Mouse (Mus musculus): ENCODE data around the gene En1. TPM values are rescaled to one million over a fixed set of nuclear protein-coding genes. Genes with fewer than 3 reads are reported as not detected.

En1 gene
- polyA plus RNA-seq, 1 experiment from 2014 or later: 0.30 TPM

GRCm38 (mm10) chr1:120603656-120604051 lies 1.4 kb downstream of the En1 start:
- WGBS: under 1% methylated on average over 35 of the region's 35 CpGs
- no peak overlapping the region; the same call in 1 of the 2 replicates for H3K27ac ChIP-seq (replicated peaks)

DNA sequence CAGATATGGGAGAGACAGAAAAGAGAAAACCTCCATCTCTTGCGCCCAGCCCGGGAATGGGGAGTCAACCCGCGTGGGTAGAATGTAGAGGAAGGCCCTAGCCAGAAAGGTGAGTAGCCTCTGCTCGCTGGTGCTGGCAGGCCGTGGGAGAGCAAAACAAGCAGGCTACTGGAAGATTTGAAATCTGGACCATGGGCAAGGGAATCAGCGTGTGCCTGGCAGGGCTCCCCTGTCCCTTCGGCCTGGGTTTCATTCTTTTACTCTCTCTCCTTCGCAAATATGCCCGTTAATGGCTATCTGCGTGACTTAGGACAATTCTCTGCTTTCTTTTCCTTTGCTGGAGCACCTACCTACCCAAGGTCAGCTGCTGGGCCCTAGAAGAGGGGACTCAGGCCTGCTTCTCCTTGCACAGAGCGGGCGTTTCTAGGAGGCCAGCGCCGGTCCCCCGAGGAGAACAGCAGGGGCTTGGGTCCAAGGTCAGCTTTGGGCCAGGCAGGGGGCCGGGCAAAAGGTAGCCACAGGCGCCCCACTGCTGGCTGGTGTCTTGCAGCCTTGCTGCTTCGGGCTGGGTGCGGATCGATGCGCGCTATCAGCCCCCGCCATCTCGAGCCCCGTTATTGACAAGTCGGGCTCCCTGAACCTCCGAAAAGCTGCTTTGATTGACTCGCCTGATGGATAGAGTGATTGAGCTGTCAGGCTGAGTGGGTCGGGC lies 2.4 kb downstream of the En1 start:
- DNase-seq (ENCODE audit: low spot score): peak; percentile 54
- H3K4me1 ChIP-seq: peaks cover 30% of the 10 kb centered on the region
- no peaks in the 10 kb centered on the region for H3K36me3 ChIP-seq (replicated peaks)
- peak overlapping the region; percentile 31; the same call in 1 of the 2 replicates for H3K4me3 ChIP-seq
- H3K27me3 ChIP-seq (replicated peaks; ENCODE audit: low read depth, poor library complexity, severe bottlenecking): peaks cover 100% of the 10 kb centered on the region
- WGBS: 1% methylated on average over 30 of the region's 30 CpGs
- no peak overlapping the region for H3K27ac ChIP-seq (replicated peaks)
- H3K9me3 ChIP-seq: no peaks in the 10 kb centered on the region

More at GRCm38 (mm10) chr1:120603656-120604051, 1.4 kb downstream of the En1 start:
- Histone ChIP-seq H3K4me1 (peaks cover 30% of the 10 kb centered on the region), H3K9me3 (no peaks in the 10 kb centered on the region), H3K27me3 (replicated peaks; ENCODE audit: low read depth, poor library complexity, severe bottlenecking) (peaks cover 100% of the 10 kb centered on the region), H3K36me3 (replicated peaks) (no peaks in the 10 kb centered on the region), H3K4me3 (peak overlapping the region; percentile 58)
- peak; percentile 73 for DNase-seq (ENCODE audit: low spot score)

- under 1% methylated on average over 8 of the region's 8 CpGs for WGBS
- peaks cover 30% of the 10 kb centered on the region for H3K4me1 ChIP-seq
- no peak overlapping the region for H3K27ac ChIP-seq (replicated peaks)
- no peak overlapping the region for H3K4me3 ChIP-seq
- H3K36me3 ChIP-seq (replicated peaks): no peaks in the 10 kb centered on the region
- peak; percentile 57 for DNase-seq (ENCODE audit: low spot score)
- H3K27me3 ChIP-seq (replicated peaks; ENCODE audit: low read depth, poor library complexity, severe bottlenecking): peaks cover 100% of the 10 kb centered on the region
- H3K9me3 ChIP-seq: no peaks in the 10 kb centered on the region
These were observed 2.9 kb downstream of the En1 start for GRCm38 (mm10) chr1:120605143-120605435.

DNA sequence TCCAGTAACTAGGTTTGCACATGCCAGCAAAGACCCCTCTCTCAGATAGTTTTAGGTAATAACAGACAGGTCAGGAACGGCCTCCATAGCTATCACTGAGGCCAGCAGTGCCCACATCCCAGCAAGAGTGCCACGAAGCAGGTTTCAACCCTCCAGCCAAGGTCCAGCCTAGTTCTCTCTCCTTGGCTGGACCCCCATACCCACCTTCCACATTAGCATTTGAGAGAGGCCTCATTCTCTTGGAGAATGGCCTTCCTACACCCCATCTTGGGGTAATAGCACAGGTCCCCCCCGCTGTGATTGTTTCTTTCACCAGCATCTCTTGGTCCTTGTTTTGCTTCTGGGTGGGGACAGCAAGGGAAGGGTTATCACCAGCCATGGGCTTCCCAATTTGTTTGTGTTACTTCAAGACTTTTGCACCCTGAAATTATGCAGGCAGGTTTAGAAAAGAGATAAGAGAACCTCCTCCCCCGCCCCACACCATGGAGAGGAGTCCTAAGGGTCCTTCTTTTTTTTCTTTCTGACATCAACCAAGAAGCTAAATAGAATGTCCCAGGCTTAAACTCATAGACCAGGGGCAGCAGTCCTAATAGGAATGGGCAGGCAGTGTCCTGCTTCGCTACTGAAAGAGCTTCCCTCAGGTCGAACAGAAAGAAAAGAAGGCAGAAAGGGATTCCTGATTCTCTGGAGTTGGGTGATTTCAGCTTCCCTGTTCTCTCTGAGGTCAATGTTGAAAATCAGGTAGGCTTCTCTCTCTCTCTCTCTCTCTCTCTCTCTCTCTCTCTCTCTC lies 3.5 kb downstream of the En1 start:
- peaks cover 30% of the 10 kb centered on the region for H3K4me1 ChIP-seq

DNA sequence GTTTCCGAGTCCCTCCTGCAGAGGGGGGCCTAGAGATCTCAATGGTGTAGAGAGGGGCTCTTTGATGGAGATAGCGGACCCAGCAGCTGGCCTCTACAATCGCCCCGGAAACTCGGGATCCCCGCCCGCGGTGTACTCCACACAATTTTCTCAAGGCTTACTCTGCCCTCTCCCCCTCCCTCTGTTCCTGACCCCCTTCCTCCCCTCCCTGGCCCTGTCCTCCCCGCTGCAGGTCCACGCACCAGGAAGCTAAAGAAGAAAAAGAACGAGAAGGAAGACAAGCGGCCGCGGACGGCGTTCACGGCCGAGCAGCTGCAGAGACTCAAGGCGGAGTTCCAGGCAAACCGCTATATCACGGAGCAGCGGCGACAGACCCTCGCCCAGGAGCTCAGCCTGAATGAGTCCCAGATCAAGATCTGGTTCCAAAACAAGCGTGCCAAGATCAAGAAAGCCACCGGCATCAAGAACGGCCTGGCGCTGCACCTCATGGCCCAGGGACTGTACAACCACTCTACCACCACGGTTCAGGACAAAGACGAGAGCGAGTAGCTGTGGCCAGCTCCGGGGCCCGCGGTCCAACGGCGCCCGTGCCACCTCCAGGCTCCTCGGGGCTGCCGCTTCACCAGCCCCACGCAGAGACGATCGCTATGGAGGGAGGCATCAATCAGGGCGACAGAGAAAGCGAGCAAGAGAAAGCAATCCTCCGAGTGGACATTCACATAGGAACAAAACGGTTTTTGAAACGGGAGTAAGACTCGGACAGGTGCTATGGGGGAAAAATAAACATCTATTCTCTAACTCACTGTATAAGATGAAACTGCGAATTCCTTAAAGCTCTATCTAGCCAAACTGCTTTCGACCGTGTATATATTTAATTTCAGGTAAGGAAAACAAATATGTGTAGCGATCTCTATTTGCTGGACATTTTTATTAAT lies 4.7 kb downstream of the En1 start:
- peaks cover 100% of the 10 kb centered on the region for H3K27me3 ChIP-seq (replicated peaks; ENCODE audit: low read depth, poor library complexity, severe bottlenecking)
- H3K9me3 ChIP-seq: no peaks in the 10 kb centered on the region
- DNase-seq (ENCODE audit: low spot score): peak; percentile 71
- under 1% methylated on average over 52 of the region's 52 CpGs for WGBS
- H3K36me3 ChIP-seq (replicated peaks): no peaks in the 10 kb centered on the region
- H3K4me3 ChIP-seq: peak overlapping the region; percentile 36
- peaks cover 28% of the 10 kb centered on the region for H3K4me1 ChIP-seq
- H3K27ac ChIP-seq (replicated peaks): no peak overlapping the region

More for the DNA sequence above, 3.5 kb downstream of the En1 start:
- Histone ChIP-seq H3K27ac (replicated peaks) (no peak overlapping the region), H3K27me3 (replicated peaks; ENCODE audit: low read depth, poor library complexity, severe bottlenecking) (peaks cover 100% of the 10 kb centered on the region), H3K36me3 (replicated peaks) (no peaks in the 10 kb centered on the region), H3K4me3 (no peak overlapping the region), H3K9me3 (no peaks in the 10 kb centered on the region)
- WGBS: 2% methylated on average over 6 of the region's 6 CpGs
- DNase-seq (ENCODE audit: low spot score): no peak

DNA sequence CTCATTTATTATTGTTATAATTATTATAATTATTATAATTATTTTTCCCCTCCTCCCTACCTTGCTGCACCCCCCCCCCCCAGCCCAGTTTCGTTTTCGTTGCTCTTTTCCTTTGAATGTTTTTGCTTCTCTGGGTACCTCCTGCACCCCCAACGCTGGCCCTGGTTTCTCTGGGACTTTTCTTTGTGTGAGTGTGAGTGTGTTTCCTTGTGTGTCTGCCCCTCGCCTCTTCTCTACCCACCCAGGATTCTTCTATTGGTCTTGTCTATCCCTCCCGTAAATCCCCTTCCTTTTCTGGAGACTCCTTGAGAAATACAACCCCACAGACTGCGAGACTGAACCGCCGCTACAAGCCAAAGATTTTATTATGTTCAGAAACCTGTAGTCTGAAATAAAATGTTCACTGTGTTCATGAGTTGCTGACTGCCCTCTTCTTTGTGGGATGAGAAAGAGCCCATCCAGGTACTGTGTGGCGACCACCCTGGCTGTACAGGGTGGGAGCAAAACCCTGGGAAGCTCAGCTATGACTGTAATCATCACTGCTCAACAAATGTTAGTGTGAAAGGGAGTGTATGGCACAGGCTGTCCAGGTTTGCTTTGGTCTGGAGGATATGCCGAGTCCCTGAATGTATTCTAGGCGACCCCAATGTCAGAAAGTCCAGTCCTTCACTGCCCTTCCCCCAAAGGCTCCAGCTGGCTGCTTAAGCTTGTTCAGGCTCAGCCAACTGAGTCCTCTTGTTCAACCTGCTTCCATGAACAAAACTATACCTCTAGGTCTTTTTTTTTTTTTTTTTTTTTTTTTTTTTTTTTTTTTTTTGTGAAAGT lies 5.6 kb downstream of the En1 start:
- H3K27ac ChIP-seq (replicated peaks): no peak overlapping the region
- H3K4me3 ChIP-seq: no peak overlapping the region

GRCm38 (mm10) chr1:120608461-120608860 lies 6.2 kb downstream of the En1 start:
- no peak overlapping the region for H3K27ac ChIP-seq (replicated peaks)
- DNase-seq (ENCODE audit: low spot score): peak; percentile 11
- H3K9me3 ChIP-seq: no peaks in the 10 kb centered on the region
- peaks cover 100% of the 10 kb centered on the region for H3K27me3 ChIP-seq (replicated peaks; ENCODE audit: low read depth, poor library complexity, severe bottlenecking)
- H3K4me1 ChIP-seq: peaks cover 16% of the 10 kb centered on the region
- no peak overlapping the region for H3K4me3 ChIP-seq
- 8% methylated on average over 3 of the region's 3 CpGs for WGBS
- H3K36me3 ChIP-seq (replicated peaks): no peaks in the 10 kb centered on the region

More for the DNA sequence above, 5.6 kb downstream of the En1 start:
- Histone ChIP-seq H3K9me3 (no peaks in the 10 kb centered on the region), H3K4me1 (peaks cover 23% of the 10 kb centered on the region), H3K36me3 (replicated peaks) (no peaks in the 10 kb centered on the region), H3K27me3 (replicated peaks; ENCODE audit: low read depth, poor library complexity, severe bottlenecking) (peaks cover 100% of the 10 kb centered on the region)
- WGBS: 6% methylated on average over 11 of the region's 11 CpGs
- DNase-seq (ENCODE audit: low spot score): peak; percentile 46

- Histone ChIP-seq H3K4me1 (peaks cover 19% of the 10 kb centered on the region), H3K27ac (replicated peaks) (no peak overlapping the region), H3K4me3 (no peak overlapping the region), H3K36me3 (replicated peaks) (no peaks in the 10 kb centered on the region), H3K9me3 (no peaks in the 10 kb centered on the region), H3K27me3 (replicated peaks; ENCODE audit: low read depth, poor library complexity, severe bottlenecking) (peaks cover 100% of the 10 kb centered on the region)
- 2% methylated on average over 6 of the region's 6 CpGs for WGBS
- no peak for DNase-seq (ENCODE audit: low spot score)
These were observed 7.4 kb downstream of the En1 start for GRCm38 (mm10) chr1:120609611-120610010.

DNA sequence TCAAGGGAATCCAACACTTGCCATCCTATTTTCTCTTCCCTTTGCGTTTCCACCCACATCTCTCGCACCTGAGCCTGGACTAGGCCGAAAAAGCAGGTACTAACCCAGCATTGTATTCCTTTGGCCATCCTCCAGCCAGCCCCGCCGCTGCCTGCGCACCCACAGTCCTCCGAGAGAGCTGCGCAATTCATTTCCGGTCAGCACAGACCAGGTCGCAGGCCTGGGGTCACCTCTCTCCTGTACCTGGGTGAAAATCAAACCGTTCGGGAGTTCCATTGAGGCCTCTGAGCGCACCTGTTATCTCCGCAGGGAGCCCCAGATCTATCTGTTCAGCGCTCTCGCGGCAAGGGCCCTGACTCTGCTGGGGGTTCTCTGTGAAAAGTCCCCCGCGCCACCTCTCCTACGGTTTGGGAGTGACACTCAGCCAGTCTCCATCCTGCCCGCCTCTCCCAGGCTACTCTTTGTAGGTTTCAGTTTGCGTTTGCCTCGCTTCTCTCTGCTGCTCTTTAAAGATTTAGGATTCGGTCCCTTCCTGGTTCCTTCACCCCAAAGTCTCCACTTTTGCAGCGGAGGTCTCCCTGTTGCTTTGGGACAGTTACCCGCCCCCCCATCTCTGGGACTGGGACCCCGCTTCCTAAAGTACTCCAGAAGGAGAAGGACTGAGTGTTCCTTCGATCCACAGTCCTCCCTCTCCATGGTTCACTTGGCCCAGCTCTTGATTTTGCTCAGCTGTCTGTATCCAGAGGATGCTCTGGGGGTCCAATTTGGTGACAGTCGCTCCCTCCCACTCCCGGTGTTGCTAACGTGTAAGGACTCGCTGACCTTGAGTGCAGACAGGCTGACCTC lies 11.5 kb downstream of the En1 start:
- Histone ChIP-seq H3K27me3 (replicated peaks; ENCODE audit: low read depth, poor library complexity, severe bottlenecking) (peaks cover 100% of the 10 kb centered on the region), H3K27ac (replicated peaks) (no peak overlapping the region), H3K9me3 (no peaks in the 10 kb centered on the region), H3K4me1 (peaks cover 8% of the 10 kb centered on the region), H3K4me3 (0 out of 2 replicates have a peak overlapping the region, but pooled peaks have one; percentile 1), H3K36me3 (replicated peaks) (no peaks in the 10 kb centered on the region)
- under 1% methylated on average over 32 of the region's 32 CpGs for WGBS
- peak; percentile 34 for DNase-seq (ENCODE audit: low spot score)

DNA sequence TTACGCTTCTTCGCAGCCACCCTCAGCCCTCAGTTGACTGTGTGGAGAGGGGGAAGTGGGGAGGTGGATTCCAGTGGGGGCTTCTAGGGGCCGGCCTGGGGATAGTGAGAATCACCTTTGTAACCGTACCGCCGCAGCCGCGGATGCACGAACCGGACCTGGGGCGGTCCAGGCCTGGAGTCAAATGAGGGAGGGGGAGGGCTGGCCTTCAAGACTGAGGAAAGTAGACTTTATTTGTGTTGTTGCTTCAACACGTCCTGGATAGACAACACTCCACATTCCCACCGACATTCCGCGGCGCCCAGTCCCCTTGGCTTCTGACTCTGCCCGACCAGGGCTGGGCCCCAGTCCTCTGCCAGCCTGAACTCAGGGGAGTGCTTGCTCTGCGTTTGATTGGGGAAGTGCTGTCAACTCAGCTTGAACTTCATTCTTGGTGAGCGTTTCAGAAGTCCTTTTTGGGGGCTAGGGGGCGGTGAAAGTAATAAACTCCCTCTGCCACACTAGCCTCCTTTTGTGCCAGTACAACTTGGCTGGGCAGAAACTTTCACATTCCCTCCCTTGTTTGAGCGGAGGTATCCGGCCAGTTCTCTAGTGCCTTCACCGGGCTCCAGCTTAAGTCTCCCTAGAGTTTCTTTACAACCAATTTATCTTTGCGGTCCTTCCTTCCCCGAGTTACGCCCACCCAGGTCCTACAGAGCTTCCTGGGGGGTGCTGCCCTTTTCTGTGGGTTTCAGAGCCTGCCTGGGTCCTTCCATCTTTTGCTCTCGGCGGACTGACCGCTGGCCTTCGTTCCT lies 12.3 kb downstream of the En1 start:
- Histone ChIP-seq H3K4me1 (peaks cover 8% of the 10 kb centered on the region), H3K36me3 (replicated peaks) (no peaks in the 10 kb centered on the region), H3K27me3 (replicated peaks; ENCODE audit: low read depth, poor library complexity, severe bottlenecking) (peaks cover 100% of the 10 kb centered on the region), H3K9me3 (no peaks in the 10 kb centered on the region), H3K27ac (replicated peaks) (no peak overlapping the region), H3K4me3 (no peak overlapping the region)
- peak; percentile 43 for DNase-seq (ENCODE audit: low spot score)
- under 1% methylated on average over 30 of the region's 30 CpGs for WGBS
